8 mouse cellular contexts compared by ENCODE assay signal in genomic region chr17:47368401-47369086, GRCm38 (mm10). TPM values are rescaled to one million over a fixed set of nuclear protein-coding genes. Genes with fewer than 3 reads are reported as not detected.
DNase-seq lines count a peak whose midpoint lies in the region; ATAC-seq and TF ChIP-seq lines count a peak whose summit lies in the region.

Mrps10 (plus strand) TSS chr17:47368887.

- peak within 1 kb of the TSS; percentile 86 for H3K4me2 ChIP-seq in heart, embryonic 15.5 days
- H3K4me2 ChIP-seq in liver, embryonic 14.5 days (ENCODE audit: low read depth): peak within 1 kb of the TSS; percentile 72
- H3K4me2 ChIP-seq in neural tube, embryonic 11.5 days (ENCODE audit: low read depth): peak within 1 kb of the TSS; percentile 77
- peak within 1 kb of the TSS; percentile 84 for H3K4me2 ChIP-seq in stomach, postnatal 0 days (replicated peaks; ENCODE audit: low read depth)

- no peak for TF ChIP-seq CTCF in liver, embryonic 14.5 days (IDR thresholded peaks at IDR 0.05; ENCODE audit: low read depth)
- peak; percentile 12; the same call in 1 of the 2 replicates for TF ChIP-seq CTCF in stomach, postnatal 0 days (IDR thresholded peaks at IDR 0.05; ENCODE audit: low read depth)

- DNase-seq in CD8-positive naive resting alpha-beta T cell, adult 2 months (ENCODE audit: low read depth in 2 of 2, low spot score in 2 of 2): peak; percentile 76 to 80
- DNase-seq in c-Kit-positive CD71-negative TER-119-negative erythroid progenitor cells, embryonic 14.5 days (ENCODE audit: low read depth): peak; percentile 83
- peak; percentile 92 for DNase-seq in forebrain, embryonic 10.5 days (ENCODE audit: extremely low spot score, low spot score)
- DNase-seq in kidney, postnatal 25 days: peak; percentile 89 to 94
- DNase-seq in liver, embryonic 14.5 days (ENCODE audit: low read depth in 3 of 3, low spot score in 3 of 3): peak; percentile 80 to 85 (median 84)
- peak; percentile 89 for DNase-seq in neural tube, embryonic 11.5 days (ENCODE audit: low spot score)
- DNase-seq in stomach, postnatal 0 days (ENCODE audit: low spot score): peak; percentile 89

- H3K4me3 ChIP-seq in forebrain, embryonic 10.5 days: peak within 1 kb of the TSS; percentile 85
- H3K4me3 ChIP-seq in heart, embryonic 15.5 days: peak within 1 kb of the TSS; percentile 88
- peak within 1 kb of the TSS; percentile 94 to 97 for H3K4me3 ChIP-seq in liver, embryonic 14.5 days (ENCODE audit: insufficient read depth in 1 of 2, low read depth in 2 of 2, low read length in 2 of 2)
- H3K4me3 ChIP-seq in neural tube, embryonic 11.5 days (ENCODE audit: low read depth, low read length): peak within 1 kb of the TSS; percentile 77
- peak within 1 kb of the TSS; percentile 75 for H3K4me3 ChIP-seq in stomach, postnatal 0 days (ENCODE audit: low read depth, low read length)

- H3K27ac ChIP-seq in forebrain, embryonic 10.5 days: peak within 1 kb of the TSS; percentile 86
- peak within 1 kb of the TSS; percentile 37; the same call in 1 of the 2 replicates for H3K27ac ChIP-seq in heart, embryonic 15.5 days
- no peak within 1 kb of the TSS for H3K27ac ChIP-seq in liver, embryonic 14.5 days
- peak within 1 kb of the TSS; percentile 63; the same call in 1 of the 2 replicates for H3K27ac ChIP-seq in neural tube, embryonic 11.5 days (ENCODE audit: low read depth, low read length)
- peak within 1 kb of the TSS; percentile 53 for H3K27ac ChIP-seq in stomach, postnatal 0 days (replicated peaks)

- 4% methylated on average over 35 of the region's 35 CpGs for WGBS in forebrain, embryonic 10.5 days
- WGBS in heart, embryonic 15.5 days: 4% methylated on average over 35 of the region's 35 CpGs
- WGBS in liver, embryonic 14.5 days (ENCODE audit: insufficient replicate concordance): 4% methylated on average over 35 of the region's 35 CpGs
- 4% methylated on average over 35 of the region's 35 CpGs for WGBS in neural tube, embryonic 11.5 days
- WGBS in stomach, postnatal 0 days: 3% methylated on average over 35 of the region's 35 CpGs

- no peak for TF ChIP-seq EP300 in liver, embryonic 14.5 days (IDR thresholded peaks at IDR 0.05; ENCODE audit: low read depth)
- TF ChIP-seq EP300 in stomach, postnatal 0 days (optimal IDR thresholded peaks at IDR 0.05): no peak

- H3K4me1 ChIP-seq in forebrain, embryonic 10.5 days: peaks cover 15% of the 10 kb centered on the region
- peaks cover 14% of the 10 kb centered on the region for H3K4me1 ChIP-seq in heart, embryonic 15.5 days (replicated peaks)
- peaks cover 0 to 4% of the 10 kb centered on the region in 2 experiments; a peak in 3 of 4 replicates for H3K4me1 ChIP-seq in liver, embryonic 14.5 days (replicated peaks; ENCODE audit: control insufficient read depth in 2 of 2, insufficient read depth in 2 of 2, low read length in 1 of 2)
- H3K4me1 ChIP-seq in neural tube, embryonic 11.5 days (ENCODE audit: control insufficient read depth, insufficient read depth, low read length): no peaks in the 10 kb centered on the region
- no peaks in the 10 kb centered on the region for H3K4me1 ChIP-seq in stomach, postnatal 0 days (replicated peaks; ENCODE audit: control insufficient read depth, insufficient read depth)

- ATAC-seq in heart, embryonic 15.5 days (replicated peaks; ENCODE audit: insufficient number of reproducible peaks, insufficient read depth, low FRiP score, low read depth): peak; percentile 83
- ATAC-seq in liver, embryonic 14.5 days (ENCODE audit: insufficient read depth): peak; percentile 85
- ATAC-seq in neural tube, embryonic 11.5 days (ENCODE audit: insufficient read depth, low FRiP score, low TSS enrichment): peak; percentile 90
- ATAC-seq in stomach, postnatal 0 days (ENCODE audit: low FRiP score, low TSS enrichment): peak; percentile 85

- no peaks in the 10 kb centered on the region for H3K9me3 ChIP-seq in forebrain, embryonic 10.5 days
- no peaks in the 10 kb centered on the region for H3K9me3 ChIP-seq in heart, embryonic 15.5 days (replicated peaks)
- H3K9me3 ChIP-seq in liver, embryonic 14.5 days (ENCODE audit: control insufficient read depth, low read length): no peaks in the 10 kb centered on the region
- H3K9me3 ChIP-seq in neural tube, embryonic 11.5 days (ENCODE audit: control insufficient read depth, low read length): no peaks in the 10 kb centered on the region
- H3K9me3 ChIP-seq in stomach, postnatal 0 days (ENCODE audit: control insufficient read depth, low read length): no peaks in the 10 kb centered on the region

- peak within 1 kb of the TSS; percentile 69 for H3K9ac ChIP-seq in heart, embryonic 15.5 days
- peak within 1 kb of the TSS; percentile 84 for H3K9ac ChIP-seq in liver, embryonic 14.5 days (replicated peaks)
- H3K9ac ChIP-seq in neural tube, embryonic 11.5 days (ENCODE audit: low read length): peak within 1 kb of the TSS; percentile 75
- H3K9ac ChIP-seq in stomach, postnatal 0 days (ENCODE audit: low read length): peak within 1 kb of the TSS; percentile 71

- peaks cover 34% of the 10 kb centered on the region for H3K27me3 ChIP-seq in forebrain, embryonic 10.5 days (ENCODE audit: poor library complexity, severe bottlenecking)
- H3K27me3 ChIP-seq in heart, embryonic 15.5 days: peaks cover 8% of the 10 kb centered on the region; the same call in 1 of the 2 replicates
- H3K27me3 ChIP-seq in liver, embryonic 14.5 days (ENCODE audit: control insufficient read depth, insufficient read depth, low read length): no peaks in the 10 kb centered on the region; the same call in 1 of the 2 replicates
- no peaks in the 10 kb centered on the region for H3K27me3 ChIP-seq in neural tube, embryonic 11.5 days (ENCODE audit: control insufficient read depth, insufficient read depth, low read length)
- no peaks in the 10 kb centered on the region for H3K27me3 ChIP-seq in stomach, postnatal 0 days (ENCODE audit: control insufficient read depth, insufficient read depth, low read length)

- H3K36me3 ChIP-seq in forebrain, embryonic 10.5 days (replicated peaks): peaks cover 17% of the 10 kb centered on the region
- H3K36me3 ChIP-seq in heart, embryonic 15.5 days: peaks cover 15% of the 10 kb centered on the region; the same call in 1 of the 2 replicates
- H3K36me3 ChIP-seq in liver, embryonic 14.5 days (replicated peaks; ENCODE audit: control insufficient read depth, insufficient read depth, low read depth): peaks cover 10% of the 10 kb centered on the region
- peaks cover 3% of the 10 kb centered on the region; the same call in 1 of the 2 replicates for H3K36me3 ChIP-seq in neural tube, embryonic 11.5 days (ENCODE audit: control insufficient read depth, insufficient read depth, low read length)
- H3K36me3 ChIP-seq in stomach, postnatal 0 days (ENCODE audit: control insufficient read depth, insufficient read depth, low read length): 0 out of 2 replicates have a peak, but pooled peaks cover 6% of the 10 kb centered on the region

RNA-seq across cellular contexts. Expression of gene Mrps10, which starts in this region (rescaled TPM):
- polyA plus RNA-seq in forebrain, embryonic 10.5 days (2016; fragmentation: Nextera tagmentation; extraction: Ambion mirVana): 77.3 and 81.9 TPM in 2 replicates
- 58.4 and 61.0 TPM in 2 replicates for polyA plus RNA-seq in heart, embryonic 15.5 days (2015; fragmentation: Nextera tagmentation; extraction: Ambion mirVana)
- 15.7 and 20.7 TPM in 2 replicates for polyA plus RNA-seq in liver, embryonic 14.5 days (2012; rRNA removed)
- 46.5 and 47.5 TPM in 2 replicates for polyA plus RNA-seq in liver, embryonic 14.5 days (2014; fragmentation: Nextera tagmentation; extraction: Ambion mirVana)
- polyA plus RNA-seq in neural tube, embryonic 11.5 days (2014; fragmentation: Nextera tagmentation; extraction: Ambion mirVana): 76.0 and 78.8 TPM in 2 replicates
- 58.6 and 59.5 TPM in 2 replicates for polyA plus RNA-seq in stomach, postnatal 0 days (2015; fragmentation: Nextera tagmentation; extraction: Ambion mirVana)
